Mouse (Mus musculus) CH12.LX (cell line): ENCODE measurements around the gene Gpr84. TPM values are rescaled to one million over a fixed set of nuclear protein-coding genes. Genes with fewer than 3 reads are reported as not detected.

Experiments
- DNase-seq: peaks from one replicate; pipeline ENCODE4 v3.0.0-alpha.2; 2013; ENCODE audit errors: extremely low read depth
- H3K27ac ChIP-seq: 2 replicates; pipeline ENCODE4 v1.5.1; 2012; ENCODE audit warnings: low read depth, mild to moderate bottlenecking, control low read depth, moderate library complexity; ENCODE audit not compliant: insufficient read depth
- H3K27me3 ChIP-seq: replicated peaks from 2 replicates; pipeline ENCODE3; 2012; ENCODE audit warnings: inconsistent platforms
- H3K36me3 ChIP-seq, 2 experiments: replicated peaks in 1 of 2; 2 replicates each; pipeline versions ENCODE3 to v1.6.1; 2012; ENCODE audit warnings: inconsistent platforms in 1 of 2, low read length in 1 of 2, mild to moderate bottlenecking in 1 of 2, mixed read lengths in 1 of 2, moderate library complexity in 1 of 2; ENCODE audit not compliant: control insufficient read depth in 1 of 2, insufficient read depth in 1 of 2
- H3K4me1 ChIP-seq, 2 experiments: 2 replicates each; pipeline ENCODE4 v1.6.1; 2012; ENCODE audit warnings: inconsistent platforms in 1 of 2, moderate library complexity in 1 of 2; ENCODE audit not compliant: insufficient read depth in 2 of 2, control insufficient read depth in 1 of 2
- H3K4me2 ChIP-seq: 2 replicates; pipeline ENCODE4 v1.6.1; 2012; ENCODE audit warnings: low read depth, mild to moderate bottlenecking, control low read depth; ENCODE audit not compliant: poor library complexity, insufficient read depth, severe bottlenecking
- H3K4me3 ChIP-seq, 3 experiments: fragments of 150-350 bp in 1 of 3; sonication (generic) in 1 of 3; replicated peaks in 1 of 3; 2 replicates each; pipeline versions ENCODE3 to v1.5.1; 2011 to 2012; ENCODE audit warnings: low read depth in 2 of 3, low read length in 2 of 3, mild to moderate bottlenecking in 2 of 3, moderate library complexity in 2 of 3, control low read depth in 1 of 3, improper control_type of control experiment in 1 of 3, inconsistent platforms in 1 of 3, mixed read lengths in 1 of 3; ENCODE audit not compliant: poor library complexity in 1 of 3
- H3K79me2 ChIP-seq: replicated peaks from 2 replicates; pipeline ENCODE4 v1.6.1; 2012; ENCODE audit warnings: mild to moderate bottlenecking, moderate library complexity; ENCODE audit not compliant: control insufficient read depth, poor library complexity, insufficient read depth, severe bottlenecking; ENCODE audit errors: extremely low read depth
- H3K9ac ChIP-seq: 2 replicates; pipeline ENCODE4 v1.6.1; 2012; ENCODE audit warnings: low read depth, mild to moderate bottlenecking, control low read depth, moderate library complexity; ENCODE audit not compliant: insufficient read depth
- H3K9me3 ChIP-seq: replicated peaks from 2 replicates; pipeline ENCODE3; 2012; ENCODE audit warnings: low read length, inconsistent platforms, mixed read lengths
- BHLHE40 ChIP-seq: IDR thresholded peaks from 2 replicates; pipeline ENCODE4 v1.6.1; 2011; ENCODE audit warnings: mild to moderate bottlenecking, low read depth, low read length, improper control_type of control experiment
- CHD1 ChIP-seq: IDR thresholded peaks from 2 replicates; pipeline ENCODE4 v1.6.1; 2012; ENCODE audit warnings: low read depth, low read length, improper control_type of control experiment, inconsistent platforms
- CHD2 ChIP-seq: IDR thresholded peaks from 2 replicates; pipeline ENCODE4 v1.6.1; 2011; ENCODE audit warnings: low read length, improper control_type of control experiment
- CTCF ChIP-seq, 2 experiments: IDR thresholded peaks in 1 of 2; conservative IDR thresholded peaks in 1 of 2; 2 replicates each; pipeline ENCODE4 v1.5.1; 2011 to 2012; ENCODE audit warnings: low read depth in 2 of 2, low read length in 2 of 2, improper control_type of control experiment in 1 of 2, inconsistent platforms in 1 of 2, mild to moderate bottlenecking in 1 of 2, moderate library complexity in 1 of 2
- E2F4 ChIP-seq: IDR thresholded peaks from 2 replicates; pipeline ENCODE4 v1.6.1; 2011; ENCODE audit warnings: low read depth, low read length, improper control_type of control experiment; ENCODE audit not compliant: insufficient replicate concordance
- ELF1 ChIP-seq: IDR thresholded peaks from 2 replicates; pipeline ENCODE4 v1.6.1; 2014; ENCODE audit warnings: low read depth, mild to moderate bottlenecking, inconsistent platforms, low read length, improper control_type of control experiment
- EP300 ChIP-seq: IDR thresholded peaks from 2 replicates; pipeline ENCODE4 v1.6.1; 2011; ENCODE audit warnings: low read length, improper control_type of control experiment
- ETS1 ChIP-seq: conservative IDR thresholded peaks from 2 replicates; pipeline ENCODE4 v1.6.1; 2012; ENCODE audit warnings: low read depth, mild to moderate bottlenecking, inconsistent platforms, low read length, improper control_type of control experiment, moderate library complexity
- GABPA ChIP-seq: IDR thresholded peaks from 2 replicates; pipeline ENCODE4 v1.6.1; 2012; ENCODE audit warnings: low read depth, low read length, improper control_type of control experiment, inconsistent platforms; ENCODE audit not compliant: insufficient replicate concordance
- HCFC1 ChIP-seq: IDR thresholded peaks from 2 replicates; pipeline ENCODE4 v1.6.1; 2012; ENCODE audit warnings: low read depth, mild to moderate bottlenecking, inconsistent platforms, low read length, improper control_type of control experiment
- IRF4 ChIP-seq: IDR thresholded peaks from 2 replicates; pipeline ENCODE4 v1.6.1; 2014; ENCODE audit warnings: low read depth, mild to moderate bottlenecking, inconsistent platforms, low read length, improper control_type of control experiment
- JUN ChIP-seq: IDR thresholded peaks from 2 replicates; pipeline ENCODE4 v1.6.1; 2011; ENCODE audit warnings: low read depth, mild to moderate bottlenecking, low read length, improper control_type of control experiment, moderate library complexity; ENCODE audit not compliant: insufficient read depth
- JUND ChIP-seq: conservative IDR thresholded peaks from 2 replicates; pipeline ENCODE4 v1.6.1; 2011; ENCODE audit warnings: low read depth, low read length, improper control_type of control experiment
- KAT2A ChIP-seq: IDR thresholded peaks from 2 replicates; pipeline ENCODE4 v1.6.1; 2012; ENCODE audit warnings: low read length, improper control_type of control experiment, inconsistent platforms; ENCODE audit not compliant: insufficient replicate concordance
- MAFK ChIP-seq: IDR thresholded peaks from 2 replicates; pipeline ENCODE4 v1.6.1; 2011; ENCODE audit warnings: low read length, improper control_type of control experiment; ENCODE audit not compliant: insufficient replicate concordance
- MAX ChIP-seq: IDR thresholded peaks from 2 replicates; pipeline ENCODE4 v1.6.1; 2011; ENCODE audit warnings: low read length, improper control_type of control experiment
- MAZ ChIP-seq: IDR thresholded peaks from 2 replicates; pipeline ENCODE4 v1.6.1; 2012; ENCODE audit warnings: low read depth, mild to moderate bottlenecking, inconsistent platforms, low read length, improper control_type of control experiment, moderate library complexity
- MEF2A ChIP-seq: IDR thresholded peaks from 2 replicates; pipeline ENCODE4 v1.6.1; 2014; ENCODE audit warnings: low read depth, mild to moderate bottlenecking, inconsistent platforms, low read length, improper control_type of control experiment, borderline replicate concordance
- MXI1 ChIP-seq: IDR thresholded peaks from 2 replicates; pipeline ENCODE4 v1.6.1; 2011; ENCODE audit warnings: mild to moderate bottlenecking, low read depth, low read length, improper control_type of control experiment
- MYC ChIP-seq: IDR thresholded peaks from 2 replicates; pipeline ENCODE4 v1.6.1; 2011; ENCODE audit warnings: low read depth, mild to moderate bottlenecking, improper control_type of control experiment, low read length
- NELFE ChIP-seq: IDR thresholded peaks from 2 replicates; pipeline ENCODE4 v1.6.1; 2011; ENCODE audit warnings: low read depth, low read length, improper control_type of control experiment
- NRF1 ChIP-seq: IDR thresholded peaks from 2 replicates; pipeline ENCODE4 v1.6.1; 2014; ENCODE audit warnings: low read depth, mild to moderate bottlenecking, inconsistent platforms, low read length, improper control_type of control experiment, moderate library complexity
- POLR2A ChIP-seq: IDR thresholded peaks from 2 replicates; pipeline ENCODE4 v1.6.1; 2011; ENCODE audit warnings: low read depth, mild to moderate bottlenecking, improper control_type of control experiment, low read length
- POLR2AphosphoS2 ChIP-seq: IDR thresholded peaks from 2 replicates; pipeline ENCODE4 v1.6.1; 2011; ENCODE audit warnings: low read depth, low read length, improper control_type of control experiment
- RAD21 ChIP-seq: IDR thresholded peaks from 2 replicates; pipeline ENCODE4 v1.6.1; 2011; ENCODE audit warnings: low read depth, mild to moderate bottlenecking, low read length, improper control_type of control experiment, moderate library complexity
- RCOR1 ChIP-seq: conservative IDR thresholded peaks from 2 replicates; pipeline ENCODE4 v1.6.1; 2012; ENCODE audit warnings: low read depth, mild to moderate bottlenecking, inconsistent platforms, low read length, improper control_type of control experiment
- SIN3A ChIP-seq: IDR thresholded peaks from 2 replicates; pipeline ENCODE4 v1.6.1; 2012; ENCODE audit warnings: low read length, improper control_type of control experiment, inconsistent platforms
- SMC3 ChIP-seq: IDR thresholded peaks from 2 replicates; pipeline ENCODE4 v1.6.1; 2011; ENCODE audit warnings: low read depth, low read length, improper control_type of control experiment
- TBP ChIP-seq: conservative IDR thresholded peaks from 2 replicates; pipeline ENCODE4 v1.6.1; 2011; ENCODE audit warnings: low read depth, low read length, improper control_type of control experiment
- TCF12 ChIP-seq: IDR thresholded peaks from 2 replicates; pipeline ENCODE4 v1.6.1; 2014; ENCODE audit warnings: low read depth, mild to moderate bottlenecking, inconsistent platforms, low read length, improper control_type of control experiment
- UBTF ChIP-seq: IDR thresholded peaks from 2 replicates; pipeline ENCODE4 v1.6.1; 2012; ENCODE audit warnings: low read depth, mild to moderate bottlenecking, inconsistent platforms, low read length, improper control_type of control experiment, moderate library complexity
- USF1 ChIP-seq: IDR thresholded peaks from 2 replicates; pipeline ENCODE4 v1.6.1; 2014; ENCODE audit warnings: low read depth, mild to moderate bottlenecking, inconsistent platforms, low read length, improper control_type of control experiment
- USF2 ChIP-seq: conservative IDR thresholded peaks from 2 replicates; pipeline ENCODE4 v1.6.1; 2011; ENCODE audit warnings: low read depth, low read length, improper control_type of control experiment
- ZC3H11A ChIP-seq: IDR thresholded peaks from 2 replicates; pipeline ENCODE4 v1.6.1; 2012; ENCODE audit warnings: low read depth, mild to moderate bottlenecking, inconsistent platforms, low read length, improper control_type of control experiment
- ZKSCAN1 ChIP-seq: IDR thresholded peaks from 2 replicates; pipeline ENCODE4 v1.6.1; 2012; ENCODE audit warnings: low read depth, inconsistent platforms, low read length, improper control_type of control experiment, borderline replicate concordance
- ZMIZ1 ChIP-seq: IDR thresholded peaks from 2 replicates; pipeline ENCODE4 v1.6.1; 2012; ENCODE audit warnings: low read depth, mild to moderate bottlenecking, inconsistent platforms, low read length, improper control_type of control experiment
- ZNF384 ChIP-seq: IDR thresholded peaks from 2 replicates; pipeline ENCODE4 v1.6.1; 2012; ENCODE audit warnings: low read depth, low read length, improper control_type of control experiment, inconsistent platforms
- dilution Hi-C: fragments of 300-500 bp; cut with MboI; formaldehyde crosslinking; loops from 2 replicates; pipeline ENCODE4 v1.14.3; 2020; ENCODE audit warnings: low sequenced_read_pairs; ENCODE audit not compliant: extremely low pct_unique_long_range_greater_than_20kb, extremely low pct_ligation_motif_present
- in situ Hi-C: fragments of 300-500 bp; cut with MboI; formaldehyde crosslinking; loops from 3 replicates; pipeline ENCODE4 v1.14.3; 2019; ENCODE audit warnings: low sequenced_read_pairs, low pct_ligation_motif_present, low pct_unique_long_range_greater_than_20kb, mixed read lengths
- polyA plus RNA-seq: library from polyadenylated mRNA; unstranded; fragments of >175 nt; gene quantifications from 2 replicates; pipeline ENCODE4 v1.2.1, GENCODE M21; 2012; ENCODE audit warnings: low read depth; ENCODE audit not compliant: insufficient read length
- total RNA-seq, 2 experiments: library from RNA; depleted of rRNA; stranded (reverse); fragments of 300-350 nt in 1 of 2; fragments of >200 nt in 1 of 2; gene quantifications; 2 replicates each; pipeline ENCODE4 v1.2.3; 2012 to 2014

Gpr84 gene
- total and polyA plus RNA-seq, 3 experiments = 0.42 to 1.4 (median 0.66) TPM

GRCm38 (mm10) chr15:103279750-103280149, 30.7 kb downstream of the Gpr84 start:
- TF ChIP-seq JUN (no peak), KAT2A (no peak), POLR2AphosphoS2 (no peak), MAFK (no peak), IRF4 (no peak), ZC3H11A (no peak), BHLHE40 (no peak), CTCF (conservative IDR thresholded peaks at IDR 0.05 in 1 of 2, IDR thresholded peaks at IDR 0.05 in 1 of 2; ENCODE audit: low read depth in 2 of 2, low read length in 2 of 2) (peak; percentile 58 to 73), ETS1 (no peak), CHD2 (no peak), POLR2A (no peak), ZMIZ1 (no peak), RCOR1 (no peak), E2F4 (no peak), MXI1 (no peak), SIN3A (no peak), NELFE (no peak), ELF1 (no peak), MAZ (no peak), HCFC1 (no peak), MEF2A (no peak), RAD21 (peak; percentile 35), UBTF (no peak), TCF12 (no peak), EP300 (no peak), USF2 (no peak), JUND (no peak), SMC3 (peak; percentile 39), MAX (no peak), TBP (no peak), CHD1 (no peak), ZNF384 (peak; percentile 61), GABPA (no peak), MYC (peak; percentile 72; the same call in 1 of the 2 replicates), NRF1 (no peak), USF1 (no peak), ZKSCAN1 (no peak)
- Histone ChIP-seq H3K27ac (no peak overlapping the region), H3K79me2 (peaks cover 58% of the 10 kb centered on the region), H3K36me3 (peaks cover 13 to 40% of the 10 kb centered on the region in 2 experiments), H3K4me1 (peaks cover 0 to 41% of the 10 kb centered on the region in 2 experiments; a peak in 2 of 4 replicates), H3K9me3 (no peaks in the 10 kb centered on the region), H3K27me3 (no peaks in the 10 kb centered on the region), H3K4me3 (no peak overlapping the region), H3K4me2 (no peak overlapping the region), H3K9ac (no peak overlapping the region)
- DNase-seq = peak; percentile 62
- in situ Hi-C loops = loop anchor here (5.0 kb wide), 1 partner anchor 38 kb away; no protein-coding TSS in a partner anchor
- dilution Hi-C loops = no loop called here
